Mouse (Mus musculus) cerebellum, postnatal 36 days (tissue): ENCODE measurements around the gene Lactb.
"Not testable (repeated sequence)": the region's sequence is repeated elsewhere in the genome, so short reads cannot be mapped to it uniquely, and the experiment has no call there.

Experiments
- DNase-seq, 2 experiments: peaks; one replicate each; pipeline ENCODE4 v3.0.0; 2021 to 2022; ENCODE audit warnings: mixed read lengths in 2 of 2

Gene Lactb

GRCm38 (mm10) chr9:66919382-66919971 lies 55.8 kb downstream of the Lactb start, which contains the start of gene Rab8b:
Gene Rab8b (minus strand): TSS chr9:66919687.
- DNase-seq, result peak; percentile 94 to 98

DNA sequence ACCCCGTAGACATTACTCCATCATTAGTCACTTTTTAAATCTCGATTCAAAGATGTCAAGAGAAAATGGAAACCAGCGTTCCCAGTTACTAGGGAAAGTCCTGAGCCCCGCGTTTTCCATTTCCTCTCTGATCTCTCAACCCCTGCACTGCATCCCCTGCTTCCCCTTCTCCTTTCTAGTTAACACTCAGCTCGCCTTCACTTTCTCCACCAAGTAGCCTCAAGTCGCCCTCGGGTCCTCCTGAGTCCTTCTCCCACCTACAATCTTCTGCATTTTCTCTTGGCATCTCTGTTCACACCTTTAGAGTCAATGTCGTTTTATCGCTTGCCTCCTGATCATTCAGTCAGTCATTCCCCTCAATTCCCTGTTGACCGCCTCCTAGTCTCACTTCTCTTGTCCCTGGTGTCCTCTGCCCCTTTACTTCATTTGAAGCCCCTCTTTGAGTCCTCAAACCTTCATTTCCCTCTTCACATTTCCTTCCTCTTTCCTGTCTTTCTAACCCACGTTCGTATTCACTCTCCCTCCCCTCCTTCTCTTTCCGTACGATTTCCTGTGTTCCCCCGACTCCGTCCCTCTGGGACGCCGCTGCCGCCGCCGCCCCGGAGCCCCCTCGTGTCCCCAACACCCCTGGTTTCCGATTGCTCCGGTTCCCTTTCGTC lies 56.5 kb downstream of the Lactb start:
- DNase-seq, result no peak

DNA sequence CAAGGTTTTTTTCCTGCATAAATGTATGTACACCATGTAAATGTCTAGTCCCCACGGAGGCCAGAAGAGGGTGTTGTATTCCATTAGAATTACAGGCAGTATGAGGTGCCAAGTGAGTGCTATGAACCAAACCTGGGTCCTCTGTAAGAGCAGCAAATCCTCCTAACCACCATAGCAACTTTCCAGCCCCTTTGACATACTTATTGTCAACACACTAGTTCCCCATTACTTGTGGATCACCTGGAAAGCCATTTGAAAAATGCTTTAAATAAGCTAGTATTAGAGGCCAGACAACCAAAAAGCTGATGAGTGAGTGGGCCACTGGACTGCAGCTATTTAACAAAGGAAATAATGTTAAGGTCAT lies 57.4 kb downstream of the Lactb start:
- no peak for DNase-seq

DNA sequence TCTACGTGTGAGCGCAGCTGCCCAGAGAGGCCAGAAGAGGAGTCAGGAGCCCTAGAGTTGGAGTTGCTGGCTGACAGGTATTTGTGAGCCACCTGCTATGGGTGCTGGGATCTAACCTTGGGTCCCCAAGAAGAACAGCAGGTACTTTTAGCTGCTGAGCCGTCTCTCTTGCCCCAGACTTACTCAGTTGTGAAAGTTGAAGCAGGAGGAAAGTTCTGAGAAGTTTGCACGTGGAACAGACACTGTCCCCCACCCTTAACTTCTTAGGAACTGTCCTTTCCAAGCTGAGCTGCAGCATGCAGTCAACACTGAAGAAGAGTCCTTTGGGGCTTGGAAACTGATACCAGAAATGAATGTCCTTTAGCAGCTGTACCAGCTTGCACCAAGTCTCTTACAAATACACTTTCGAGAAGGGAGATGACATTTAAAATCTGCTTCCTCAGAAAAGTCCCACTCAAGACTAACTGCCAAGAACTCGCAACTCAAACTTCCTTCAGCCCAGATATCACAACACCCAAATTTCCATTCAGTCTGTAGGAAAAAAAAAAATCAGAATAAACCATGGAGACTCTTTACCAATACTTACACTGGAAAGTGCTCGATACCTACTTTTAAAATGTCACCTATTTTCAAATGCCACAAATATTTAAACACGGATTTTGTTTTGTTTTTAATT lies 57.9 kb downstream of the Lactb start:
- DNase-seq, result no peak

- no peak for DNase-seq
Observed at GRCm38 (mm10) chr9:66915869-66916785, 59.2 kb downstream of the Lactb start.

- DNase-seq, result no peak
Observed at GRCm38 (mm10) chr9:66915401-66915800, 59.9 kb downstream of the Lactb start.

DNA sequence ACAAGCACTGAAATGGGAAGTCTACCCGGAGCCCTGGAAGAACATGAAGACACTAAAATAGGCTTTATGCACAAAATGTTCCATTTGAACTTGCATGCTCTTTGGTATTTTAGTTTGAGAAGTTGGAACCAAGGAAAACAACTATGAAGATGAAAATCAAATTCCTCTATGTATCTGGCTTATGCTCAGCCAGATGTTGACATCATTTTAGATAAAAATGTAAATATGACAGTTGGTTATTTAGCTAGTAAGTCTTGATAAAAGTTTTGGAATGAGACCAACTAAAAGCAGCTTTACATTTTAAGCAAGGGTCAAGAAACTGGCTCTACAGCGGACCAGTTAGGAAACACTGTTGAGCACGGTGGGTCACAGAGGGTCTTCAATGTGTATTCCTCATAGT lies 60.7 kb downstream of the Lactb start:
- DNase-seq, result no peak

GRCm38 (mm10) chr9:66913254-66913934 lies 61.9 kb downstream of the Lactb start:
- not testable (repeated sequence) for DNase-seq

DNA sequence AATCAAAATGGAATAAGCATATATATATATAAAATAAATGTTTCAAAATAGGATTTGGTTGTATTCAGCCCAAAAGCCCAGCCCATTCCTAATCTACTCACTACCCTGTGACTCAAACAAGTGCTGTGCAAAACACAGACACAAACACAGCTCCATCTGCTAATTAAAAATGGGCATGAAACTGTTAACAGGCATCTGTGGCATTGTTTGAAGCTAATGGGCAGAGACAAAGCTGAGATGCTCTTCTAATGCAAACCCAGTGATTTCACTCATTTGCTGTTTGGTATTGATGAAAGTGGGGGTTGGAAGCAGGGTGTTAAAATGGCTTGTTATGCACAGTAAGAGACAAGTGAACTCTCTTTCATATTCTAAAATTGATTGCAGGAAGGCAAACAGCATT lies 63.0 kb downstream of the Lactb start:
- DNase-seq, result no peak

DNA sequence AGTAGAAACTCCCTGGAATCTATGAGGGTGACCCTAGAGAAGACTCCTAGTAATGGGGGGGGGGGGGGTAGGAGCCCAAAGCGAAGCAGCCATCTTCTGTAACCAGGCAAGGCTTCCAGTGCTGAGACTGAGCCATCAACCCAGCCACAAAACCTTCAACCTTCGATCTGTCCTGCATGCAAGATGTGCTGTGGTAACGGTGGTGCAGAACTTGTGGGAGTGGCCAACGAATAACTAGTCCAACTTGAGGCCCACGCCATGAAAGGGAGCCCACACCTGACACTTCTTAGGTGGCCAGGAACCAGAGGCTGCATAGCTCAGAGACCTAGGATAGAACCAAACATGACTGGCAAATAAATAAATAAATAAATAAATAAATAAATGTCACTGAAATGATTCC lies 64.6 kb downstream of the Lactb start:
- DNase-seq, result no peak

GRCm38 (mm10) chr9:66909922-66910321 lies 65.4 kb downstream of the Lactb start:
- DNase-seq, result no peak

DNA sequence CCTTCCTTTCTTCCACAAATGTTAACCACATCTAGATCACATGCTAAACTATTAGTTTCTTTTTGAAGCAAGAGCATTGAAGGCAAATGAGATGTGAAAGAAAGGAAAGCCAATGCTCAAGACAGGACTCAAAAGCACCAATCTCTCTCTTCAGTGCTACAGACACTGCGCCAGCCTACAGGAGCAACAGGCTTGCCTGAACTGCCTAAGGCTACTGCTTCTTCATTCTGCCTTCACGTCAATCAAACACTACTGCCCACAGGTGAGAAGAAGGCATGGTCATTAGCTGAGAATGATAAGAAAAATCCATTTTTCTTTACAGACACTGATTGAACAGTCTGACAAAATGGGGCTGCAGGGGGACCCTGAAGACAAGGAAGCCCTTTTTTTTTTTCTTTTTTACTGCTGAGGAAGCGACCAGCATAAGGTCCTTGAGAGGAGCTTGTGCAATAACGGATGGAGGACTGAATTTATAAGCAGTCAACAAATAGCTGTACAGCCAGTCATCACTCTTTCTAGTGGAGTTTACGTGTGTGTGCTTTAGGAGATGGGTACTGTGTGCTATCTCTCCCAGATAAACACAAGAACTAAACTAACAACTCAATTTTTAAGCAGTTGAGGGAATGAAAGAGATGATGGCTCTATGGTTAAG lies 67.4 kb downstream of the Lactb start:
- no peak for DNase-seq

DNA sequence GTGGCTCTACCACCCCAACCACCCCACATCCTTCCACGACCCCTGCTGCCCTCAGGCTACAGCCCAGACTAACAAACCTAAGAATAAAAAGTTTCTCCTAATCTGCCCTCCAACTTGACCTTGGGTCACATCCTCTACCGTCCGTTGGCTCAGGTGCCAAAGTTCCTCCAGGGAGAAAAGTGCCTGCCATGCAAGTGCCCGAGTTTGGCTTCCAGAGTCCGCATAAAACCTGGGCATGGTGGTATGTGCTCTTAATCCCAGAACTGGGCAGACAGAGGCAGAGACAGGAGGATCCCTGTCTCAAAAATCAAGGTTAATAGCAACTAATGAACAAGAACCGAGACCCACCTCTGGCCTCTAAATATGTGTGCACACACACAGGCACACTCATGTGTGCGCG lies 68.2 kb downstream of the Lactb start:
- no peak for DNase-seq

GRCm38 (mm10) chr9:66905990-66906389 lies 69.3 kb downstream of the Lactb start:
- no peak for DNase-seq
